Mouse (Mus musculus): ENCODE measurements at regions not wholly inside any gene's neighbourhood (a gene's known extent, or its start where the extent isn't known, plus 50 kb on each side); places are given as distances from the start of the nearest gene placed in this dataset.

DNA sequence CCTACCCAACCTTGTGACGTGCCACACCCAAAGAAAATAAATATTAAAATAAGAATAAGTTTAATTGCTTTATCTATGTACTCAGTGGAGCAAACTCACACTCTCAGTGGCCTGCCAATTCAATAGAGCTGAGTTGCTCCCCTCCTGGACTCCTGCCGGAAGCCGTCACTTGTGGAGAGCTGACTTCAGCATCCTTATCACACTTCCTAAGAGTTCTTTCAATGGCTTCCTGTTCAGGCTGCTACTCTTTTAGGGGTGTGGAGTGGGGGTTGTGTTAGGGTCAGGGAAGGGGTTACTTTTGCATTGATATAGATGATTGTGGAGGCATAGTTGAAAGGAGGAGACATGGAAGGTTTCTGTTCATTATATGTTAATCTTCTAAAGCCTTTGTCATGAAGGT lies 147.7 kb downstream of the Dusp6 start:
- no peak for ATAC-seq (ENCODE audit: insufficient number of reproducible peaks, low FRiP score, low TSS enrichment)

GRCm38 (mm10) chr10:99413455-99413854 lies 150.4 kb downstream of the Dusp6 start:
- ATAC-seq (ENCODE audit: insufficient number of reproducible peaks, low FRiP score, low TSS enrichment) = no peak

- no peak for ATAC-seq (ENCODE audit: insufficient number of reproducible peaks, low FRiP score, low TSS enrichment)
Observed at GRCm38 (mm10) chr10:99416271-99416670, 153.2 kb downstream of the Dusp6 start.

DNA sequence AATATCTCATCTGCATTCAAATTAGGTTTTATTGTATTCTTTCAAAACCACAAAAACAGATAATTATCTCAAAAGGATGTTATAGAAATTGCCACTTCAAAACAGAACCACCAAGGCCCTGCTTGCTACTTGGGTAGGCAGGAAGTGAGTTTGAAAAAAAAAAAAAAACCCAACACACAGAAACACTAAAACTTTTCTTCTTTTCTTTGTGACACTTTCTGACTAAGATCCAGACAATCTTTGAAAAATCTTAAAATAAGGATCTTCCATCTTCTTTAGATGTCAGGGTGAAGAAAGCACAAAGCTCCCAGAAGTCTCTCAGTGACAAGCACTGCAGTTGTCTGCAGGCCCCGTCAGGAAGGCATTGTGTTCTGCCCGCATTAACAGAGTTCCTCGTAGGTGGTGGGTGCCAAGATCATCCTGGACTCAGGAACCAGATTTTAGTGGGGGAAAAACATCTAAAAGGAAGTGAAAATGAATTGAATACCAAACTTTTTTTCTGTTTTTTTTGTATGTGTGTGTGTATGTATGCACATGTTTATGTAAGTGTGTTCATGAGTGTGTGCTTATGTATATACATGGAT lies 154.0 kb downstream of the Dusp6 start:
- no peak for ATAC-seq (ENCODE audit: insufficient number of reproducible peaks, low FRiP score, low TSS enrichment)

DNA sequence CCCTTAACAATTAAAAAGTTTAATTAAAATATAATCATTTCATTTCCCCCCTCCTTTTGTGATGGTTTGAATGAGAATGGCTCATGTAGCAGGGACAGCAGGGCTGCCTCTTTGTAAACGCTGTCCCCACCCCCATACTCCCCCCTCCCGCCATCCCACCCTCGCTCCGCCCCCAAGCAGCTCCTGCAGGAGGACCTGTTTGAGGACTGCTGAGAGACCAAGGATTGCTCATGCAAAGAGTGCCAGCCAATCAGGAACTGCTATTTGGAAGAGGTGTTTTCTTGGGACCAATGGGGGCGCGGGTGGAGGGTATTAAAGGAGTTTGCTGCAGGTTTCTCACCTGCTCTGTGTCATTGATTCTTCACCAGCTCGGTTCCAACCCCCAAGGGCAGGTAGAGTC lies 154.6 kb downstream of the Dusp6 start:
- ATAC-seq (ENCODE audit: insufficient number of reproducible peaks, low FRiP score, low TSS enrichment) = no peak

DNA sequence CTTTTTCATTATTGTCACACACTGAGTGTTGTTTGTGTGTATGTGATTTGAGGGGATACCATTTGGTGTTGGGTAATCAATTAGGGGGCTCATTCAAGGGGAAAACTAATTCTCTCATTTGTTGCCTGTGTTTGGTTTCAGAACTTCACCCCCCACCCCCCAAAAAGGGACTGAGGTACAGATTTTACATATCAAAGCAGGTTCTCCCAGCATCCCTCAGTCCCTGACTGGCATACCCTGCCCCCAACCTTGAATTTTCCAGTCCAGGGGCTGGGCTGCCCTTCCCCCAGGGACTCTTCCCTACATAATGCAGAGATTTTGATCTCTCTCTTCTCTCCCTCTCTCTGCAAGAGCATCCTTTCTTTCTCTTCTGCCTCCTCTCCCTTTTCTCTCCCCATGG lies 155.5 kb downstream of the Dusp6 start:
- ATAC-seq (ENCODE audit: insufficient number of reproducible peaks, low FRiP score, low TSS enrichment) = no peak

DNA sequence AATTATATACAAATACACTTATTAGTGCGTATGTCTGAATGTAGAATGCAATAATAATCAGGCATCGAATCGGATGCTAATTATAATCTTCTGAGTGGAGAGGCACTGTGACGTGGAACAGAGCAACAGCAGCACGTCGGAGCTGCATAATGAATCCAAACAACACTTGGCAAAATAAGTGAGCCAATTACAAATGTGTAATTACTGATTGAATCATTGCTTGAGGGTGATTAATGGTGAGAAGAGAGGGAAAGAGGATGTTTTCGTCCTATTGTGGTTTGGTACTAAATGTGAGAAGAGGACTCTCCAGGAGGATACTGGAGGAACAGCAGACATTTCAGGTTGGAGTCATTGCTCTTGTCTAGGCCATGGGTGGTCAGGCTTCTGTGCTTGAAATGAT lies 156.5 kb downstream of the Dusp6 start:
- no peak for ATAC-seq (ENCODE audit: insufficient number of reproducible peaks, low FRiP score, low TSS enrichment)

GRCm38 (mm10) chr10:99423406-99423805 lies 160.4 kb downstream of the Dusp6 start:
- no peak for ATAC-seq (ENCODE audit: insufficient number of reproducible peaks, low FRiP score, low TSS enrichment)

DNA sequence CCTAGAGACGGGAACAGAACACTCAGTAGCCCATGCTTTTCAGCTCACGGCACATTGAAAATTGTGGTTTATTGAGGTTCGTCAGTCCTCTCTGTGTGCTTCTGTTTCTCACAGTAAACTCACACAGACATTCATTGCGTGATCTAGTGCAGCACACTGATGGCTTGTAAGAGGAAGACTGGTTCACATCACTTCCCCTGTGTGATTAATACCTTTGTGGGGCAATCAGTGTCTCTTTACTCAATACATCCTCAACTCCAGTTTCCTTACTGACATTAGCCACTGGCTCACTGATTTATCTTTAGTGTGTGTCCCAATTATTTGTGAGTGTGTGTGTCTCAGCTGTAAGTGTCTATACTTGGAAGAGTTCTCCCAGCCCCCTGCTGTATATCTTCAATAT lies 162.2 kb downstream of the Dusp6 start:
- ATAC-seq (ENCODE audit: insufficient number of reproducible peaks, low FRiP score, low TSS enrichment) = no peak

- no peak for ATAC-seq (ENCODE audit: insufficient number of reproducible peaks, low FRiP score, low TSS enrichment)
Observed at GRCm38 (mm10) chr10:99430175-99430574, 167.1 kb downstream of the Dusp6 start.

- peak; percentile 26; the same call in 1 of the 2 replicates for ATAC-seq (ENCODE audit: insufficient number of reproducible peaks, low FRiP score, low TSS enrichment)
Observed at GRCm38 (mm10) chr10:99430669-99431561, 167.9 kb downstream of the Dusp6 start.

DNA sequence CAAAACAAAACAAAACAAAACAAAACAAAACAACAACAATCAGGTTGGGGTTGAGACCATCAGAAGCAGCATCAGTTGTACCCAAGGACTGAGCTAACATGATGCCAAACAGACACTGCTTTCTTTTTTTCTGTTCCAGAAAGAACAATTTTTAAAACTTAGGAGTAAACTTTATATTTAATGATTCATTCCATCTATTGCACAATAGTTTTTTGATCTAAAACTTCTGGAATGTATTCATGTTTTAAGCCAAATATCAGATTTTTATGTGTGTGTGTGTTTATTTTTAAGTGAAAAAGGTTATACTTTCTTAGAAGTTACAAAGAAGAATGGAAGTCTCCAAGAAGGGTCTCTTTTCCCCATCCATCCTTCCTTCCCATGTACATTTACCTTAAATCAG lies 174.0 kb downstream of the Dusp6 start:
- no peak for ATAC-seq (ENCODE audit: insufficient number of reproducible peaks, low FRiP score, low TSS enrichment)

DNA sequence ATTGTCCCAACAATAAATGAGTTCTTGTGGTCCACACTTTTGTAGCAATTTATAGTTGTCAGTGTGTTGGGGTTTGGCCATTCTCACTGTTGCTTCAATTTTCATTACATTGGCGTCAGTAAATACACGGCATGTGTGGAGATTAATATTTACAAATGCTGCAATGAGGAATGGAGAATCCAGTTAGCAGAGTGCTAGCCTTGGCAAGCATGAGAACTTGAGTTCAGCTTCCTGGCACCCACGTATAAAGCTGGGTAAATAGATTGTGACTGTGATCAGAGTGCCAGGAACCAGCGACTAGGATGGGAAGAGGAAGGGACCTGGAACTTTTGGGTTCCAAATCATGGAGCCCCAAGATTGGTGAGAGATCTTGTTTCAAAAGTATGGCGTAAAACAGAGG lies 177.1 kb downstream of the Dusp6 start:
- ATAC-seq (ENCODE audit: insufficient number of reproducible peaks, low FRiP score, low TSS enrichment) = no peak

DNA sequence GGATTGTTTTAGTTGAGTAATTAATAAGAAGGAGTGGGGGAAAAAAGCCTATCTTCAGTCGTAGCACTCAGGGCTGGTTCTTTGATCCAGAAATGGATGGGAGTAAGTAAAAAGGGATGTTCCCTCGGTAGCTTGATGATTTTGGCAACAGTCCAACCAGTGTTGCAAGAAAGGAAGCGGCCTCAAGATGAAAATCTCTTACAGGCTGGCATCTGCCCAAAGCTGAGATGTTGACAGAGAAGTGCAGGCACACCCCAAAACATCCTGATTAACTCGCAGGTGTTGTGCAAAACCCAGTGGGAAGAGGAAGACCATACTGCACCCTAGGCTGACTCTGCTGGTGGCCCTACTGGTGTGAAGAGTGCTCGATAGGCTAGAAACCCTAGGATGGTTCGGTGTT lies 178.0 kb downstream of the Dusp6 start:
- ATAC-seq (ENCODE audit: insufficient number of reproducible peaks, low FRiP score, low TSS enrichment) = no peak

DNA sequence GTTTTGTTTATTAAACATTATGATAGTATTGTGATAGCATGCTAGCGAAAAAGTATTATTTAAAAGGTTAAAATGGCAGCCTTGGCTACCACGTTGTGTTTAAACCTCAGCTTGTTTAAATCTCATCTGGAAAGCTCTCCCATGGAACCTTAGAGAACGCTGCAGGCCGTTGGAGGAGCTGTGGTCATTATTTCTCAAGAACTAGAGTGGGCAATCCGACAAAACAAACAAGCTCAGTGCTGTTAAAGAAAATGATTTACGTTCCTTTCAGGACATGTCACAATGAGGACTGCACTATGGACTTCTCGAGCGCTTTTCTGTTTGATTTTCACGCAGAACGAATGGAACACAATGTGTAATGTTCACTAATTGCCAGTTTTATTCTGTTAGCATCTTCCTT lies 178.9 kb downstream of the Dusp6 start:
- no peak for ATAC-seq (ENCODE audit: insufficient number of reproducible peaks, low FRiP score, low TSS enrichment)

- ATAC-seq (ENCODE audit: insufficient number of reproducible peaks, low FRiP score, low TSS enrichment) = no peak
Observed at GRCm38 (mm10) chr10:99443453-99444170, 180.6 kb downstream of the Dusp6 start.

DNA sequence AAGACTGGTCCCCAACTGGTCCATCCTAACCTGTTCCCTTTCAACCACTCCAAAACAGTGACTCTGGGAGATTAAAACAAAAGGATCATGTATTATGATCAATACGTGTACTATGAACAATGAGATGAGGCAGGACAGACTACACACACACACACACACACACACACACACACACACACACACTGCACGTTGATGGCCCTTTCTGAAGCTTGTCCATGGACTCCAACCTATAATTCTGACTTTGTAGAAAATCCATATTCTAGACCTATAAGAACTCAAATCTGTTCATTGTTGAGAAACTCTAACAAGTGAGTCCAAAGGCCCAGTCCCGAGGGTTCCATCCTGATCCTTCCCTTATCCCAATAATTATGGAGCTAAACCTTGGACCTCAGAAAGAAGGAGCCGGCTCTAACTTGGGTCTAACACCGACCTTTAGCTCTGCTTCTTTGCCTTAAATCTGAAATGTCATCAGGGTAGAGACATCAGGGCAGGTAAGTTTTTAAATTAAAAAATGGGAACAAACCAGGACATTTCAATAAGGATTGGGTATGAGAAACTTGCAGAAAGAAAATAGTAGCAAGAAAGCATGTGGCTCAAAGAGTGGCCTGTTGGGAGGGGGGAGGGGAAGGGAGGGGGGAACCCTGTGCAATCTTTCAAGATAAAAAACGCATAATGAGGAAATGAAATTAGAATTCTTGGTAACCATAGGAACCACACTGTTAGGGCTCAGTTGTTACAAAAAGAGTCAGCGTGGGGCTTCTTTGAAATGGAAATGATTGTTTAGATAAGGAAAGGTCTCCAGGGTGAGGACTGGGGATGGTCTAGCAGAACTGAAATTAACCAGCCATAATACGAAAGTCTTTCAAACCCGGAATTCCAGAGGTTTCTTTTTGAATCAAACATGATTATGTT lies 187.9 kb downstream of the Dusp6 start:
- no peak for ATAC-seq (ENCODE audit: insufficient number of reproducible peaks, low FRiP score, low TSS enrichment)

GRCm38 (mm10) chr10:99451639-99452417 lies 188.8 kb downstream of the Dusp6 start:
- no peak for ATAC-seq (ENCODE audit: insufficient number of reproducible peaks, low FRiP score, low TSS enrichment)

- no peak for ATAC-seq (ENCODE audit: insufficient number of reproducible peaks, low FRiP score, low TSS enrichment)
Observed at GRCm38 (mm10) chr10:99456180-99456579, 193.1 kb downstream of the Dusp6 start.

GRCm38 (mm10) chr10:99458047-99458446 lies 195.0 kb downstream of the Dusp6 start:
- ATAC-seq (ENCODE audit: insufficient number of reproducible peaks, low FRiP score, low TSS enrichment) = no peak

Measured in cerebellum, adult (tissue).